Mouse (Mus musculus): ENCODE data around the gene Acvr2b. TPM values are rescaled to one million over a fixed set of nuclear protein-coding genes. Genes with fewer than 3 reads are reported as not detected.

Acvr2b gene
- polyA plus RNA-seq, 1 experiment = 6.2 TPM

GRCm38 (mm10) chr9:119382603-119383002 is 19.3 kb upstream of the Acvr2b start:
- no peak for DNase-seq
- H3K36me3 ChIP-seq (ENCODE audit: control insufficient read depth, insufficient read depth, low read length) = peaks cover 5% of the 10 kb centered on the region
- no peaks in the 10 kb centered on the region for H3K4me1 ChIP-seq (ENCODE audit: control insufficient read depth, insufficient read depth, low read length)
- H3K27me3 ChIP-seq (replicated peaks; ENCODE audit: control insufficient read depth, insufficient read depth, low read length) = no peaks in the 10 kb centered on the region
- TF ChIP-seq CTCF (conservative IDR thresholded peaks at IDR 0.05; ENCODE audit: insufficient read depth, insufficient read length, low read depth, low read length) (no peak), POLR2A (IDR thresholded peaks at IDR 0.05; ENCODE audit: low read depth, low read length) (no peak)
- WGBS = 66% methylated on average over 6 of the region's 6 CpGs
- H3K27ac ChIP-seq (ENCODE audit: insufficient read depth, low read depth, low read length) = no peak overlapping the region
- H3K4me3 ChIP-seq (ENCODE audit: insufficient read depth, low read depth, low read length) = no peak overlapping the region

DNA sequence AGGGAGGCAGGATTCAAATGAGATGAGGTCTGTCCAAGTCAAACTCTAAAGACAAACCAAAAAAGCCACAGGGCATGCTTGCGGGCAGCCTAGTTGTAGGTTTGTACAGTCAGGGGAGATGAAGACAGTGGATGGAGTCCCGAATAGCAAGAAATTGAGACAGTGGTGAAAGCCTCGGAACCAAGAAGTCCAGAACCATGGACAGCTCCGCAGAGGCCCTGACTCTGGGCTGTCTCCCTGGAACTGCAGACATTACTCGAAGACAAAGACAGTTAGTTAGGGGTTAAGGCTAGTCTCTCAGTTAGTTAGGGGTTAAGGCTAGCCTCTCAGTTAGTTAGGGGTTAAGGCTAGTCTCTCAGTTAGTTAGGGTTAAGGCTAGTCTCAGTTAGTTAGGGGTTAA is 13.0 kb upstream of the Acvr2b start:
- no peak for TF ChIP-seq CTCF (conservative IDR thresholded peaks at IDR 0.05; ENCODE audit: insufficient read depth, insufficient read length, low read depth, low read length)
- TF ChIP-seq POLR2A (IDR thresholded peaks at IDR 0.05; ENCODE audit: low read depth, low read length) = no peak
- 46% methylated on average over 5 of the region's 5 CpGs for WGBS
- DNase-seq = no peak
- Histone ChIP-seq H3K4me1 (ENCODE audit: control insufficient read depth, insufficient read depth, low read length) (no peaks in the 10 kb centered on the region), H3K27me3 (replicated peaks; ENCODE audit: control insufficient read depth, insufficient read depth, low read length) (no peaks in the 10 kb centered on the region), H3K36me3 (ENCODE audit: control insufficient read depth, insufficient read depth, low read length) (peaks cover 3% of the 10 kb centered on the region; the same call in 1 of the 2 replicates), H3K27ac (ENCODE audit: insufficient read depth, low read depth, low read length) (no peak overlapping the region), H3K4me3 (ENCODE audit: insufficient read depth, low read depth, low read length) (no peak overlapping the region)

- WGBS = 83% methylated on average over 2 of the region's 2 CpGs
- Histone ChIP-seq H3K27ac (ENCODE audit: insufficient read depth, low read depth, low read length) (no peak overlapping the region), H3K4me3 (ENCODE audit: insufficient read depth, low read depth, low read length) (no peak overlapping the region), H3K36me3 (ENCODE audit: control insufficient read depth, insufficient read depth, low read length) (peaks cover 3% of the 10 kb centered on the region; the same call in 1 of the 2 replicates), H3K4me1 (ENCODE audit: control insufficient read depth, insufficient read depth, low read length) (no peaks in the 10 kb centered on the region), H3K27me3 (replicated peaks; ENCODE audit: control insufficient read depth, insufficient read depth, low read length) (no peaks in the 10 kb centered on the region)
- TF ChIP-seq POLR2A (IDR thresholded peaks at IDR 0.05; ENCODE audit: low read depth, low read length) (no peak), CTCF (conservative IDR thresholded peaks at IDR 0.05; ENCODE audit: insufficient read depth, insufficient read length, low read depth, low read length) (no peak)
- no peak for DNase-seq
Observed at GRCm38 (mm10) chr9:119390214-119390613, 11.7 kb upstream of the Acvr2b start.

DNA sequence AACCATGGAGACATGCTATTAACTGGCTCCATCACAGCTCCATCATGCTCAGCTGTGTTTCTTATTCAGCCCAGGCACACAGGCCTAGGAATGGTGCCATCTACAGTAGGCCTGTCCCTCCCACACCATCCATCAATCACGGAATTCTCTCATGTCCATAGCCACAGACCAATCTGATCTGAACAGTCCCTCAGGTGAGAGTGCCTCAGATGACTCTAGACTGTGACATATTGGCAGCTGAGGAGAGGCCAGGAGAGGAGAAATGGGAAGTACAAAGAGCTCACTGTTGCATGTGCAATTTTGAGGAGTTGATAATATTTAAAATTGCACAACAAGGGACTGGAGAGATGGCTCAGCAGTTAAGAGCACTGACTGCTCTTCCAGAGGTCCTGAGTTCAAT is 7.1 kb upstream of the Acvr2b start:
- no peaks in the 10 kb centered on the region for H3K4me1 ChIP-seq (ENCODE audit: control insufficient read depth, insufficient read depth, low read length)
- DNase-seq = no peak
- no peak overlapping the region for H3K4me3 ChIP-seq (ENCODE audit: insufficient read depth, low read depth, low read length)
- H3K27me3 ChIP-seq (replicated peaks; ENCODE audit: control insufficient read depth, insufficient read depth, low read length) = no peaks in the 10 kb centered on the region
- WGBS = 76% methylated on average over 1 of the region's 1 CpGs
- no peaks in the 10 kb centered on the region for H3K36me3 ChIP-seq (ENCODE audit: control insufficient read depth, insufficient read depth, low read length)
- TF ChIP-seq POLR2A (IDR thresholded peaks at IDR 0.05; ENCODE audit: low read depth, low read length) = no peak
- H3K27ac ChIP-seq (ENCODE audit: insufficient read depth, low read depth, low read length) = no peak overlapping the region

GRCm38 (mm10) chr9:119401351-119401750 is 567 bp upstream of the Acvr2b start:
- H3K27ac ChIP-seq (ENCODE audit: insufficient read depth, low read depth, low read length) = peak overlapping the region; percentile 2; the same call in 1 of the 2 replicates
- no peak for DNase-seq

GRCm38 (mm10) chr9:119402253-119403235 is 626 bp downstream of the Acvr2b start:
- Histone ChIP-seq H3K36me3 (ENCODE audit: control insufficient read depth, insufficient read depth, low read length) (no peaks in the 10 kb centered on the region), H3K4me3 (ENCODE audit: insufficient read depth, low read depth, low read length) (peak overlapping the region; percentile 93), H3K27me3 (replicated peaks; ENCODE audit: control insufficient read depth, insufficient read depth, low read length) (no peaks in the 10 kb centered on the region), H3K27ac (ENCODE audit: insufficient read depth, low read depth, low read length) (peak overlapping the region; percentile 94), H3K4me1 (ENCODE audit: control insufficient read depth, insufficient read depth, low read length) (peaks cover 13% of the 10 kb centered on the region)
- TF ChIP-seq CTCF (conservative IDR thresholded peaks at IDR 0.05; ENCODE audit: insufficient read depth, insufficient read length, low read depth, low read length) (no peak), POLR2A (IDR thresholded peaks at IDR 0.05; ENCODE audit: low read depth, low read length) (no peak)
- DNase-seq = peak; percentile 54
- under 1% methylated on average over 121 of the region's 127 CpGs for WGBS

More at GRCm38 (mm10) chr9:119401351-119401750, 567 bp upstream of the Acvr2b start:
- Histone ChIP-seq H3K4me1 (ENCODE audit: control insufficient read depth, insufficient read depth, low read length) (peaks cover 9% of the 10 kb centered on the region), H3K36me3 (ENCODE audit: control insufficient read depth, insufficient read depth, low read length) (no peaks in the 10 kb centered on the region), H3K27me3 (replicated peaks; ENCODE audit: control insufficient read depth, insufficient read depth, low read length) (no peaks in the 10 kb centered on the region), H3K4me3 (ENCODE audit: insufficient read depth, low read depth, low read length) (peak overlapping the region; percentile 61)
- no peak for TF ChIP-seq CTCF (conservative IDR thresholded peaks at IDR 0.05; ENCODE audit: insufficient read depth, insufficient read length, low read depth, low read length)
- no peak for TF ChIP-seq POLR2A (IDR thresholded peaks at IDR 0.05; ENCODE audit: low read depth, low read length)
- WGBS = 0% methylated on average over 7 of the region's 7 CpGs

- under 1% methylated on average over 26 of the region's 26 CpGs for WGBS
- TF ChIP-seq POLR2A (IDR thresholded peaks at IDR 0.05; ENCODE audit: low read depth, low read length) = no peak
- no peak for TF ChIP-seq CTCF (conservative IDR thresholded peaks at IDR 0.05; ENCODE audit: insufficient read depth, insufficient read length, low read depth, low read length)
- Histone ChIP-seq H3K36me3 (ENCODE audit: control insufficient read depth, insufficient read depth, low read length) (no peaks in the 10 kb centered on the region), H3K4me1 (ENCODE audit: control insufficient read depth, insufficient read depth, low read length) (peaks cover 15% of the 10 kb centered on the region), H3K27me3 (replicated peaks; ENCODE audit: control insufficient read depth, insufficient read depth, low read length) (no peaks in the 10 kb centered on the region), H3K27ac (ENCODE audit: insufficient read depth, low read depth, low read length) (no peak overlapping the region), H3K4me3 (ENCODE audit: insufficient read depth, low read depth, low read length) (peak overlapping the region; percentile 93)
- peak; percentile 59 for DNase-seq
Observed at GRCm38 (mm10) chr9:119403236-119403641, 1.3 kb downstream of the Acvr2b start.
